Mouse (Mus musculus): ENCODE results near the gene Gm3373. TPM values are rescaled to one million over a fixed set of nuclear protein-coding genes. Genes with fewer than 3 reads are reported as not detected.
"Not testable (repeated sequence)": the region's sequence is repeated elsewhere in the genome, so short reads cannot be mapped to it uniquely, and the experiment has no call there.

Gm3373 gene
- total RNA-seq (2021) (not detected), polyA plus RNA-seq (2012; rRNA removed) (not detected in 2 replicates)
- long read RNA-seq: 0 reads

DNA sequence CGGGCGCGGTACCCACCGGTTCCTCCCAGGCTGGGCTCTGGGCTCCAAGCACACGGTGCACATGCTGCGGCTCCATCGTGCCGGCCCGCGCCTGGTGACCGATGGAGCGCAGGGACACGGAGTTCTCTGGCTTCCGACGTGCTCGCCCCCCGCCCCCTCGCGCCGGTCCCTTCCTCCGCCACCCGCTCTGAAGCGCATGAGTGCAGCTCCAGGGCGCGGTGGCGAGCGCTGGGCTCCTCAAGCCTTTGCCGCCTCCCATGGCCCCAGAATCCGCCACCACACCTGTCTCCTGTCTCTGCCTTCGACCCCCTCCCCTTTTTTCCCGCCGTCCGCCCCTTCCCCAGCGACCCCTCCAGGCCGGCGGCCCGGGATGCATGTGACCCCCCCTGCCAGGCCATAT lies at the start of gene Gm3373:
Gene Gm3373 (minus strand): TSS at position 101 of the 400 bp plus-strand sequence.
- not testable (repeated sequence) for DNase-seq

DNA sequence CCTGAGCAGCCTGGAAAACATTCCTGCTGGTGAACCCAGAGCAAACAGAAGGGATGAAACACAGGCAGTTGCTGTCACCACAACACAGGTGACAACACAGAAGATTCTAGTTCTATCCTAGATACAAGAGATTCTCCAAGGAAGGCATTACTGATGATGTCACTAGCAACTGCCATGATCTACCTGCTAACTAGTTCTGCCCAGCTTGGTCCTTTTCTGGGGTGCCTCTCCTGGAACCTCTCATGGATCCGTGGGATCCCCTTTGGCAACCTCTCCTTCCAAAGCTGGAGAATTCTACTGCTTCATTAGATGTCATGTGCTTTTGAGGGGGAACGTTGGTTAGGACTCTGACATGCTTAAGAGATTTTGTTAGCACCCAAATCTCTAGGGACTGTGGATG lies 54.0 kb downstream of the Gm3373 start, which contains the start of gene Gm9603:
Gene Gm9603 (minus strand): TSS at position 101 of the 400 bp plus-strand sequence.
- not testable (repeated sequence) for DNase-seq

Other genes with a start within 250 kb of the Gm3373 start
- gene Gm3488, start 239.9 kb downstream of the Gm3373 start, total RNA-seq (2021): not detected
- 0.06 TPM in 1 of 2 replicates, not detected in the other for gene Gm3488, start 239.9 kb downstream of the Gm3373 start, polyA plus RNA-seq (2012; rRNA removed)
- not detected for gene Gm3532, start 203.1 kb downstream of the Gm3373 start, total RNA-seq (2021)
- gene Gm3532, start 203.1 kb downstream of the Gm3373 start, polyA plus RNA-seq (2012; rRNA removed): not detected in 2 replicates
- not detected for gene Gm8265, start 108.5 kb downstream of the Gm3373 start, total RNA-seq (2021)
- not detected in 2 replicates for gene Gm8265, start 108.5 kb downstream of the Gm3373 start, polyA plus RNA-seq (2012; rRNA removed)
- gene Gm9603, start 54.1 kb downstream of the Gm3373 start, total RNA-seq (2021): not detected
- not detected in 2 replicates for gene Gm9603, start 54.1 kb downstream of the Gm3373 start, polyA plus RNA-seq (2012; rRNA removed)
- not detected for gene Gm3383, start 66.4 kb upstream of the Gm3373 start, total RNA-seq (2021)
- not detected in 2 replicates for gene Gm3383, start 66.4 kb upstream of the Gm3373 start, polyA plus RNA-seq (2012; rRNA removed)
- gene Gm3424, start 88.8 kb upstream of the Gm3373 start, total RNA-seq (2021): not detected
- gene Gm3424, start 88.8 kb upstream of the Gm3373 start, polyA plus RNA-seq (2012; rRNA removed): not detected in 2 replicates
- not detected for gene Gm8237, start 138.8 kb upstream of the Gm3373 start, total RNA-seq (2021)
- gene Gm8237, start 138.8 kb upstream of the Gm3373 start, polyA plus RNA-seq (2012; rRNA removed): 0.06 TPM in 1 of 2 replicates, not detected in the other
- not detected for gene Gm3248, start 220.2 kb upstream of the Gm3373 start, total RNA-seq (2021)
- not detected in 2 replicates for gene Gm3248, start 220.2 kb upstream of the Gm3373 start, polyA plus RNA-seq (2012; rRNA removed)
- gene Gm3453, start 237.6 kb upstream of the Gm3373 start, total RNA-seq (2021): not detected
- not detected in 2 replicates for gene Gm3453, start 237.6 kb upstream of the Gm3373 start, polyA plus RNA-seq (2012; rRNA removed)